Mouse (Mus musculus) neutrophil, adult 59 days (primary cell): Measurements from ENCODE around the gene Gak. TPM values are rescaled to one million over a fixed set of nuclear protein-coding genes. Genes with fewer than 3 reads are reported as not detected.

Source experiments
- total RNA-seq, 2 experiments: library from RNA; stranded (reverse); gene quantifications; 1 replicate in 1 of 2; 2 replicates in 1 of 2; pipeline ENCODE4 v1.2.4; 2023

Gak gene
- total RNA-seq, result 100 to 1,000 TPM; 105 to 125 TPM

GRCm38 (mm10) chr5:108629634-108630483, at the start of gene Gak, which contains the start of gene Tmem175:
TSS of gene Gak (minus strand) at chr5:108629755.
TSS of gene Tmem175 (plus strand) at chr5:108629770.

GRCm38 (mm10) chr5:108675251-108675816, 45.8 kb upstream of the Gak start, which contains the start of gene Slc26a1:
TSS of gene Slc26a1 (minus strand) at chr5:108675569.

GRCm38 (mm10) chr5:108668977-108669936, 39.7 kb upstream of the Gak start, which contains the start of gene Dgkq:
TSS of gene Dgkq (minus strand) at chr5:108669672.

GRCm38 (mm10) chr5:108659698-108660631, 30.4 kb upstream of the Gak start, which contains the start of gene Idua:
TSS of gene Idua (plus strand) at chr5:108660331.

GRCm38 (mm10) chr5:108549489-108550206, 79.9 kb downstream of the Gak start, which contains the start of gene Cplx1:
TSS of gene Cplx1 (minus strand) at chr5:108550024.

Other genes with a start within 250 kb of the Gak start
- gene Pde6b, start 241.4 kb downstream of the Gak start, total RNA-seq, result not detected
- gene Atp5k, start 195.3 kb downstream of the Gak start, total RNA-seq, result 10 to 100 TPM; 75.9 to 87.5 TPM
- gene Mfsd7a, start 180.9 kb downstream of the Gak start, total RNA-seq, result 10 to 100 TPM; 15.9 to 22.5 TPM
- 10 to 100 TPM; 12.6 to 15.5 TPM for gene Pcgf3, start 168.5 kb downstream of the Gak start, total RNA-seq
- not detected for gene Cplx1, start 79.7 kb downstream of the Gak start, total RNA-seq
- 10 to 100 TPM; 11.5 to 14.7 TPM for gene Tmem175, start within 50 bp of the Gak start, total RNA-seq
- 10 to 100 TPM; 17.3 TPM for gene Idua, start 30.6 kb upstream of the Gak start, total RNA-seq
- 10 to 100 TPM; 11.2 to 12.6 TPM for gene Dgkq, start 39.9 kb upstream of the Gak start, total RNA-seq
- gene Slc26a1, start 45.8 kb upstream of the Gak start, total RNA-seq, result 1 to 10 TPM in 1 of 2 experiments, under 1 TPM in 1; 0.20 to 1.0 TPM
- gene Fgfrl1, start 62.6 kb upstream of the Gak start, total RNA-seq, result 1 to 10 TPM in 1 of 2 experiments, under 1 TPM in 1; 0.79 to 2.7 TPM
- 1 to 10 TPM in 1 of 2 experiments, not detected in 1; 1.6 TPM for gene Rnf212, start 145.2 kb upstream of the Gak start, total RNA-seq
- not detected for gene Tmed11, start 165.6 kb upstream of the Gak start, total RNA-seq
- not detected for gene Vmn2r8, start 179.1 kb upstream of the Gak start, total RNA-seq
- gene Vmn2r9, start 222.8 kb upstream of the Gak start, total RNA-seq, result not detected